ENCODE assay signal across 13 mouse cellular contexts in the genomic region with DNA sequence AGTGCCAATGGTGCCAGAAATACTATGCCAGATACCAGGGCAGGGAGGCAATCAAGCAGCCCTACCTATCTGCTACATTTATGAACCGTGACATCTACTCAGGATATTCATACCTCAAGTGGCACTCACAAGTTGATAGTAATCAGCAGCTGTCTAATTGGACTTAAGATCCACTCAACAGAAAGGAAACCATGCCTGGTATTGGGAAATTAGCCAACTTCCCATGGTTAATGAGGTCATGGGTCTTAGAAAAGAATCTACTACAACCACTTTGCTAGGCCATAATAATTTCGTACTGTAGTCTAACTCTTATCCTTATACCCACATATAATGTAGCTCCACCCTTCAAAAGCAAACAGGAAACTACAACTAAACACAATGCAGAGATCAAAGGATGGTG. TPM values are rescaled to one million over a fixed set of nuclear protein-coding genes. Genes with fewer than 3 reads are reported as not detected.
"Had no signal": no experiment of that assay in that cellular context is flagged by ENCODE, and none has a peak within 500 bp of the region (broad histone marks: within the 10 kb centered on the region; RNA-seq: fewer than 3 reads in every experiment).

No protein-coding gene starts in this region.

- H3K4me1 ChIP-seq: limb, embryonic 15.5 days; liver, embryonic 12.5 days; midbrain, embryonic 15.5 days; stomach, embryonic 15.5 days had no signal

- DNase-seq: kidney, postnatal 14 days; lung, postnatal 4 days; right cerebral cortex, postnatal 14 days; thymus, adult 2 months; thymus, postnatal 36 days had no signal

- ATAC-seq: intestine, embryonic 16.5 days; liver, embryonic 12.5 days; midbrain, embryonic 15.5 days had no signal

- H3K27me3 ChIP-seq: limb, embryonic 15.5 days; liver, embryonic 12.5 days; megakaryocyte, embryonic 14.5 days; midbrain, embryonic 15.5 days; stomach, embryonic 15.5 days had no signal

- H3K9ac ChIP-seq: limb, embryonic 15.5 days; liver, embryonic 12.5 days; midbrain, embryonic 15.5 days; stomach, embryonic 15.5 days had no signal

- H3K4me2 ChIP-seq: limb, embryonic 15.5 days; liver, embryonic 12.5 days; midbrain, embryonic 11.5 days; midbrain, embryonic 15.5 days; stomach, embryonic 15.5 days had no signal

- H3K36me3 ChIP-seq: limb, embryonic 15.5 days; liver, embryonic 12.5 days; midbrain, embryonic 15.5 days; stomach, embryonic 15.5 days had no signal

- H3K4me3 ChIP-seq: limb, embryonic 15.5 days; liver, embryonic 12.5 days; megakaryocyte, embryonic 14.5 days; midbrain, embryonic 15.5 days; stomach, embryonic 15.5 days had no signal

- H3K27ac ChIP-seq: limb, embryonic 15.5 days; liver, embryonic 12.5 days; midbrain, embryonic 15.5 days; stomach, embryonic 15.5 days had no signal

- H3K9me3 ChIP-seq: limb, embryonic 15.5 days; liver, embryonic 12.5 days; megakaryocyte, embryonic 14.5 days; midbrain, embryonic 15.5 days; stomach, embryonic 15.5 days had no signal

RNA-seq across cellular contexts. Expression of gene Tmc3, which starts 28.2 kb away (rescaled TPM):
- polyA plus RNA-seq: lung, embryonic 16.5 days had no signal
